Mouse (Mus musculus): ENCODE measurements around the gene Nme8.

Gene Nme8

GRCm38 (mm10) chr13:19643519-19643918, 54.1 kb downstream of the Nme8 start:
- in situ Hi-C loops (cut with MboI, MseI): no loop called here

- in situ Hi-C loops (cut with MboI, MseI): no loop called here
Observed at GRCm38 (mm10) chr13:19640203-19640851, 57.3 kb downstream of the Nme8 start.

GRCm38 (mm10) chr13:19636131-19636530, 61.5 kb downstream of the Nme8 start:
- in situ Hi-C loops (cut with MboI, MseI): no loop called here

GRCm38 (mm10) chr13:19630768-19631709, 66.6 kb downstream of the Nme8 start:
- in situ Hi-C loops (cut with MboI, MseI): loop anchor here (5.0 kb wide), 1 partner anchor 464 kb away; no protein-coding TSS in a partner anchor

- in situ Hi-C loops (cut with MboI, MseI): no loop called here
Observed at GRCm38 (mm10) chr13:19626473-19626872, 71.1 kb downstream of the Nme8 start.

GRCm38 (mm10) chr13:19624632-19625320, 72.8 kb downstream of the Nme8 start:
- in situ Hi-C loops (cut with MboI, MseI): no loop called here

- in situ Hi-C loops (cut with MboI, MseI): no loop called here
Observed at GRCm38 (mm10) chr13:19623228-19623905, 74.2 kb downstream of the Nme8 start.

- in situ Hi-C loops (cut with MboI, MseI): no loop called here
Observed at GRCm38 (mm10) chr13:19622573-19623227, 74.9 kb downstream of the Nme8 start, which contains the start of gene Sfrp4. Gene Sfrp4, plus strand, starts transcription at chr13:19623104.

- in situ Hi-C loops (cut with MboI, MseI): no loop called here
Observed at GRCm38 (mm10) chr13:19619216-19619927, 78.2 kb downstream of the Nme8 start, which contains the start of gene Epdr1. Gene Epdr1, minus strand, starts transcription at chr13:19619927.

GRCm38 (mm10) chr13:19618841-19619215, 78.8 kb downstream of the Nme8 start:
- in situ Hi-C loops (cut with MboI, MseI): no loop called here

- in situ Hi-C loops (cut with MboI, MseI): no loop called here
Observed at GRCm38 (mm10) chr13:19618081-19618480, 79.5 kb downstream of the Nme8 start.

- in situ Hi-C loops (cut with MboI, MseI): no loop called here
Observed at GRCm38 (mm10) chr13:19614311-19614710, 83.3 kb downstream of the Nme8 start.

- in situ Hi-C loops (cut with MboI, MseI): no loop called here
Observed at GRCm38 (mm10) chr13:19613426-19613825, 84.2 kb downstream of the Nme8 start.

GRCm38 (mm10) chr13:19612963-19613362, 84.6 kb downstream of the Nme8 start:
- in situ Hi-C loops (cut with MboI, MseI): no loop called here

GRCm38 (mm10) chr13:19612348-19612747, 85.2 kb downstream of the Nme8 start:
- in situ Hi-C loops (cut with MboI, MseI): no loop called here

- in situ Hi-C loops (cut with MboI, MseI): no loop called here
Observed at GRCm38 (mm10) chr13:19608120-19608519, 89.5 kb downstream of the Nme8 start.

GRCm38 (mm10) chr13:19604916-19605315, 92.7 kb downstream of the Nme8 start:
- in situ Hi-C loops (cut with MboI, MseI): no loop called here

GRCm38 (mm10) chr13:19603719-19604118, 93.9 kb downstream of the Nme8 start:
- in situ Hi-C loops (cut with MboI, MseI): no loop called here

GRCm38 (mm10) chr13:19602531-19602930, 95.1 kb downstream of the Nme8 start:
- in situ Hi-C loops (cut with MboI, MseI): no loop called here

GRCm38 (mm10) chr13:19599242-19599641, 98.4 kb downstream of the Nme8 start:
- in situ Hi-C loops (cut with MboI, MseI): no loop called here
